Mouse (Mus musculus) frontal cortex, adult 2 months (tissue): ENCODE measurements around the gene Olfr1208. TPM values are rescaled to one million over a fixed set of nuclear protein-coding genes. Genes with fewer than 3 reads are reported as not detected.

Experiments
- DNase-seq, 2 experiments: peaks; one replicate each; pipeline ENCODE4 v3.0.0; 2022; ENCODE audit warnings: low spot score in 1 of 2; ENCODE audit errors: extremely low spot score in 1 of 2
- polyA plus RNA-seq: library from polyadenylated mRNA; depleted of rRNA; stranded (reverse); fragments of >200 nt; gene quantifications from 2 replicates; pipeline ENCODE4 v1.2.3, GENCODE M21; 2012; rRNA removed

Olfr1208 gene
- not detected in 2 replicates for polyA plus RNA-seq

DNA sequence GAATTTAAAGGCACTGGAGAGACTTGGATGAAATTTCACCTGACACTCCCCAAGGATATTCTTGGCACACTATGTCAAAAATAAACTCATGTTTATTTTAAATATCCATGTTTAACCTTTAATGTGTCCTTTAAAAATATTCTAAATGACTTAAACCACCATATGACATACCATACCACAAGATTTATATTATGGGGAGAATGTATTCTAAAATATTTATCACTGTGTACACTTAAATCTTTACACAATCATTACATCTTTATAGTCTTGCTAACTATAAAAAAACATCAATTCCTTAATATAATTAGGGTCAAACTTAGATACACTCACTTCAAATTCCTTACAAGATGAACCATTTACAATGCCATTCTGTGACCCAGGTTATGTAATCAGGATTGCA lies at the start of gene Olfr1208:
TSS of gene Olfr1208 (minus strand) at position 101 of the 400 bp plus-strand sequence.
- DNase-seq, result no peak

DNA sequence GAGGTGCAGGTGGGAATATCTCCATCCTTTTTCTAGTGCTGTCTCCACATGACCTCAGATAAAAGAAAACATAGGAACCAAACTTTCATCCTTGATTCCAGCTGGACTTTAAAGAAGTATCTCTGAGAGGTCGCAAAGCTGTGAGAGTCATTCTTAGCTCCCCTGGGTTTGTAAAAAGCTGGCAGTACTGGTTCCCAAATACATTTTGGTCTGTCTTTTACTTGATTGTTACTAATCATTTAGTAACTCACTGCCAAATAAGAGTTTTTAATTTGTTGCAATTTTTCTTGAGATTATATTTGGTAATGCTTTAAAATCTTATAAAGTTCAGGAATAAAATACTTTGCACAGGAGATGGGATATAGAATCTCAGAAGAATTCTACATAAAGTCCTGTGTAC lies 35.9 kb upstream of the Olfr1208 start, which contains the start of gene Olfr1211:
TSS of gene Olfr1211 (minus strand) at position 101 of the 400 bp plus-strand sequence.
- no peak for DNase-seq

GRCm38 (mm10) chr2:88915057-88915456 lies 12.9 kb upstream of the Olfr1208 start, which contains the start of gene Olfr1209:
Gene Olfr1209, minus strand, starts transcription at chr2:88915157.
- DNase-seq, result no peak

DNA sequence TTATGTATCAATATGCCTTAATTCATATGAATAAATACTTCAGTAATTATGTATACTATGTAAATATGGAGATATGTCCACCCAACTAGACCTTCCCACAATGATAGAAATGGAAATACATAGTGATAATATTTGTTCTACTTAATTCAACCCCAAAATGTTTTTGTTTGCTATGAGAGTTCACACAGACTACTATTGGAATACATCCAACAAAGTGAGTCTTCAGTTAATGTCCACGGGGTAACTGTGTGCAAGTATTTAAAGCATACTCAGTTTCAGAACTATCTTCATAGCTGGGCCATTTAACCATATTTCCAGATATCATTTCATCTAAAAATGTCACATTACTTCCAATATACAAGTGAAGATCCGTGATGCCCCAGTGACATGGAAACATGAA lies 39.2 kb downstream of the Olfr1208 start, which contains the start of gene Olfr1206:
TSS of gene Olfr1206 (plus strand) at position 301 of the 400 bp plus-strand sequence.
- DNase-seq, result no peak

DNA sequence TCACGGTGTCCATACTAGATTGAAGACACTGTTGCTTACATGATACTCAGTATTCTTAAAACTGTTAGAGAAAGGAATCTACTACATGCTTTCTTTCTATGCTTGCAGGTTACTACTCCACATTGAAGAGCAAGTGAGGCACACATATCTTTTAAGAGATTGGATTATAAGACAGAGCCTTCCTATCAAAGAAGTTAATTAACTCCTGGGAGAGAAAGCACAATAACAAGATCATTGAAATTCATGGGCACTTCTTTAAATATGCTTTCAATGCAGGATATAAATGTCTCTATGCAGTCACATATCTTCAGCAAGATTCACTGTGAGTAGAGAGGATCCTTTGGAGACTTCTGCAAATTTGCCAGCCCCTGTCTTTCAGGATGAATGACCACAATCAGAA lies 53.1 kb downstream of the Olfr1208 start, which contains the start of gene Olfr1204:
TSS of gene Olfr1204 (plus strand) at position 301 of the 400 bp plus-strand sequence.
- DNase-seq, result no peak

Other genes starting within 250 kb of the Olfr1208 start
- not detected in 2 replicates for gene Olfr1193, start 226.7 kb downstream of the Olfr1208 start, polyA plus RNA-seq
- gene Olfr1195, start 213.1 kb downstream of the Olfr1208 start, polyA plus RNA-seq, result not detected in 2 replicates
- gene Olfr1196, start 197.7 kb downstream of the Olfr1208 start, polyA plus RNA-seq, result not detected in 2 replicates
- not detected in 2 replicates for gene Olfr1197, start 169.9 kb downstream of the Olfr1208 start, polyA plus RNA-seq
- gene Olfr1198, start 150.9 kb downstream of the Olfr1208 start, polyA plus RNA-seq, result not detected in 2 replicates
- not detected in 2 replicates for gene Olfr1199, start 141.8 kb downstream of the Olfr1208 start, polyA plus RNA-seq
- gene Olfr1200, start 131.8 kb downstream of the Olfr1208 start, polyA plus RNA-seq, result not detected in 2 replicates
- not detected in 2 replicates for gene Olfr1201, start 109.3 kb downstream of the Olfr1208 start, polyA plus RNA-seq
- not detected in 2 replicates for gene Olfr1202, start 87.8 kb downstream of the Olfr1208 start, polyA plus RNA-seq
- gene Olfr1205, start 72.6 kb downstream of the Olfr1208 start, polyA plus RNA-seq, result not detected in 2 replicates
- gene Olfr1204, start 53.0 kb downstream of the Olfr1208 start, polyA plus RNA-seq, result not detected in 2 replicates
- not detected in 2 replicates for gene Olfr1206, start 39.1 kb downstream of the Olfr1208 start, polyA plus RNA-seq
- not detected in 2 replicates for gene Olfr1209, start 12.8 kb upstream of the Olfr1208 start, polyA plus RNA-seq
- gene Olfr1211, start 35.8 kb upstream of the Olfr1208 start, polyA plus RNA-seq, result not detected in 2 replicates
- gene Olfr1212, start 51.7 kb upstream of the Olfr1208 start, polyA plus RNA-seq, result not detected in 2 replicates
- gene Gm13762, start 78.0 kb upstream of the Olfr1208 start, polyA plus RNA-seq, result not detected in 2 replicates
- not detected in 2 replicates for gene Olfr1214, start 90.3 kb upstream of the Olfr1208 start, polyA plus RNA-seq
- not detected in 2 replicates for gene Olfr1215, start 104.7 kb upstream of the Olfr1208 start, polyA plus RNA-seq
- gene Olfr1216, start 116.0 kb upstream of the Olfr1208 start, polyA plus RNA-seq, result not detected in 2 replicates
- 0.15 TPM in 1 of 2 replicates, not detected in the other for gene Olfr1217, start 129.8 kb upstream of the Olfr1208 start, polyA plus RNA-seq
- gene Olfr1218, start 158.9 kb upstream of the Olfr1208 start, polyA plus RNA-seq, result not detected in 2 replicates
- not detected in 2 replicates for gene Olfr1219, start 181.2 kb upstream of the Olfr1208 start, polyA plus RNA-seq
- not detected in 2 replicates for gene Olfr1220, start 204.5 kb upstream of the Olfr1208 start, polyA plus RNA-seq
- gene Olfr1221, start 215.0 kb upstream of the Olfr1208 start, polyA plus RNA-seq, result not detected in 2 replicates
- gene Olfr1222, start 230.7 kb upstream of the Olfr1208 start, polyA plus RNA-seq, result not detected in 2 replicates
- gene Olfr1223, start 249.2 kb upstream of the Olfr1208 start, polyA plus RNA-seq, result not detected in 2 replicates